Mouse (Mus musculus) embryonic facial prominence, embryonic 14.5 days (tissue): ENCODE data around the gene Orai3. TPM values are rescaled to one million over a fixed set of nuclear protein-coding genes. Genes with fewer than 3 reads are reported as not detected.
"Not testable (repeated sequence)": the region's sequence is repeated elsewhere in the genome, so short reads cannot be mapped to it uniquely, and the experiment has no call there.

ENCODE experiments used
- ATAC-seq: fragments of 200-750 bp; cut with Nextera tagmentation; 2 replicates; pipeline ENCODE4 v1.8.0; 2017; ENCODE audit warnings: low read depth, moderate number of reproducible peaks, moderate TSS enrichment
- DNase-seq: peaks from one replicate; pipeline ENCODE4 v3.0.0-alpha.2; 2015; ENCODE audit warnings: low spot score
- H3K27ac ChIP-seq: fragments of 300-500 bp; sonication (generic); replicated peaks from 2 replicates; pipeline ENCODE4 v1.5.1; 2014; ENCODE audit warnings: low read depth, mild to moderate bottlenecking, low read length, moderate library complexity
- H3K27me3 ChIP-seq: fragments of 300-500 bp; sonication (generic); replicated peaks from 2 replicates; pipeline ENCODE4 v1.6.1; 2014; ENCODE audit warnings: low read length; ENCODE audit not compliant: control insufficient read depth, insufficient read depth
- H3K36me3 ChIP-seq: fragments of 300-500 bp; sonication (generic); 2 replicates; pipeline ENCODE4 v1.6.1; 2014; ENCODE audit warnings: low read length, mixed read lengths; ENCODE audit not compliant: control insufficient read depth, insufficient read depth
- H3K4me1 ChIP-seq: fragments of 300-500 bp; sonication (generic); 2 replicates; pipeline ENCODE4 v1.6.1; 2014; ENCODE audit warnings: antibody characterized with exemption, low read length; ENCODE audit not compliant: control insufficient read depth, insufficient read depth
- H3K4me2 ChIP-seq: fragments of 300-500 bp; sonication (generic); 2 replicates; pipeline ENCODE4 v1.6.1; 2014; ENCODE audit warnings: low read depth, mild to moderate bottlenecking, low read length, moderate library complexity, mixed read lengths
- H3K4me3 ChIP-seq: fragments of 300-500 bp; sonication (generic); 2 replicates; pipeline ENCODE4 v1.5.1; 2014; ENCODE audit warnings: low read depth, mild to moderate bottlenecking, low read length
- H3K9ac ChIP-seq: fragments of 300-500 bp; sonication (generic); 2 replicates; pipeline ENCODE4 v1.6.1; 2014; ENCODE audit warnings: low read depth, mild to moderate bottlenecking, low read length, moderate library complexity, mixed read lengths
- H3K9me3 ChIP-seq: fragments of 300-500 bp; sonication (generic); 2 replicates; pipeline ENCODE4 v1.6.1; 2016; ENCODE audit warnings: low read length; ENCODE audit not compliant: control insufficient read depth
- WGBS: fragments of 180-500 bp; shearing (Covaris S2); extraction: QIAGEN DNeasy Blood & Tissue Kit; methylation state at CpG from one replicate; pipeline ENCODE4 v1.1.7; 2014; 5-methylcytosine and 5-hydroxymethylcytosine counted together
- polyA plus RNA-seq: library from polyadenylated mRNA; unstranded; fragments of >200 nt; fragmentation: Nextera tagmentation; extraction: Ambion mirVana; gene quantifications from 2 replicates; pipeline ENCODE4 v1.2.1, GENCODE M21; 2014

Orai3 gene
- 10.4 and 11.9 TPM in 2 replicates for polyA plus RNA-seq

DNA sequence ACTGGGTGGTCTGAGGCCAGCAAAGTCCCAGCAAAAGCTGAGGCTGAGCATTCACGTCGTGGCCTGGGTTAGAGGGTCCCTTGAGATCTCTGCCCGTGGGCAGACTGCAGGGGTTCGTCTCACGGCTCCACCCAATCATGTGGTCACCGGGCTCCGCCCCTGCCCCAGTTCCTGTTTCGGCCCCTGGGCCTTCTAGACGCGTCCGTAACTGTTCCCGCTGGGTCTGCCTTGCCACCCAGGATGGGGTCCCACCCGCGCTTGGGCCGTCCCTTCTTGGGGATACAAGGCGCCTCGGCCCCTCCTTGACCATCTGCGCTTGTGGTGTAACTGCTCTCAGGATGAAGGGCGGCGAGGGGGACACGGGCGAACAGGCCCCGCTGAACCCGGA is at the start of gene Orai3:
Gene Orai3 (plus strand): TSS at position 165 of the 388 bp plus-strand sequence.
- peaks cover 14% of the 10 kb centered on the region; the same call in 1 of the 2 replicates for H3K4me1 ChIP-seq
- H3K36me3 ChIP-seq: peaks cover 39% of the 10 kb centered on the region
- H3K27ac ChIP-seq: peak within 1 kb of the TSS; percentile 93
- no peaks in the 10 kb centered on the region for H3K9me3 ChIP-seq
- peak within 1 kb of the TSS; percentile 70 for H3K4me3 ChIP-seq
- peak within 1 kb of the TSS; percentile 90 for H3K9ac ChIP-seq
- ATAC-seq: peak; percentile 77
- under 1% methylated on average over 18 of the region's 24 CpGs for WGBS
- no peaks in the 10 kb centered on the region for H3K27me3 ChIP-seq
- H3K4me2 ChIP-seq: peak within 1 kb of the TSS; percentile 89
- peak; percentile 93 for DNase-seq

DNA sequence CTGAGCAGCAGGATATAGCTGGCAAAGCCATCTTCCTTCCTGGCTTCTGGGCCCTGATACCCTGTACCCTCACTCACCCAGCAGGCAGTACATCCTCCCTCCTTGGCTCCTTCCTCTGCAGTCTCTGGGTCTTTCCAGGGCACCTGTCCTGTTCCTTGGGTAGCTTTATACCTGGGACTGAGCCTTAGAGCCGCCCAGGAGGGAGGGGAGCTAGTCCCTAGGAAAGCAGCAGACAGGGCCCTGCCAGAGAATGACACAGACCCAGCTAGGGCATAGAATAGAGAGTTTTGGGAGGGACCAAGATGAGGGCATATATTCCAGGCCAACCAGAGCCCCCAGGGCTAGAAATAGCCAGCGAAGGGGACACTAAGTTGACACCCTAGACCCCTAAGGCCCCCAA is 44.1 kb upstream of the Orai3 start:
- peak; percentile 50; the same call in 1 of the 2 replicates for ATAC-seq

DNA sequence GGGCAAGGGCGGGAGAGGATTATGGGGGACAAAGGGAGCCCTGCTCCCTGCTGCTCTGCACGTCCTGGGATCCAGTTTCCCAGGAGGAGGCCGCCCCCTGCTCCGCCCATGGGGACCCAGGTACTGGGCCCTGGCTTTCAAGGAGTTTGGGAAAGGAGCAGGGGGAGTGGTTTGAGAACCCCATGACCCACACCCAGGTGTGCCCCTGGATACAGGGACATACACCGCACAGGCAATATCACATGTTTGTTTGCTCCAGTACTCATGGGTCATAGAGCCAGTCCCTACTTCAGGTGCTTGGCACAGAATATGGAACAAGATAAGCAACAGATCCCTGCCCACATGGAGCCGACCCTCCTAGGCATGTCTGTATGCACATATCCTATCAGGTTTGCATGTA is 43.7 kb upstream of the Orai3 start:
- ATAC-seq (peak; percentile 51; the same call in 1 of the 2 replicates), DNase-seq (peak; percentile 12)
- Histone ChIP-seq H3K9ac (no peak overlapping the region), H3K4me3 (no peak overlapping the region), H3K4me1 (no peaks in the 10 kb centered on the region), H3K36me3 (no peaks in the 10 kb centered on the region), H3K27me3 (no peaks in the 10 kb centered on the region), H3K4me2 (no peak overlapping the region), H3K27ac (no peak overlapping the region), H3K9me3 (no peaks in the 10 kb centered on the region)
- WGBS: 48% methylated on average over 6 of the region's 6 CpGs

More for the DNA sequence above, 44.1 kb upstream of the Orai3 start:
- WGBS: 35% methylated on average over 2 of the region's 2 CpGs
- Histone ChIP-seq H3K9me3 (no peaks in the 10 kb centered on the region), H3K36me3 (no peaks in the 10 kb centered on the region), H3K4me1 (no peaks in the 10 kb centered on the region), H3K27ac (no peak overlapping the region), H3K4me2 (no peak overlapping the region), H3K9ac (no peak overlapping the region), H3K4me3 (no peak overlapping the region), H3K27me3 (no peaks in the 10 kb centered on the region)
- DNase-seq: no peak

DNA sequence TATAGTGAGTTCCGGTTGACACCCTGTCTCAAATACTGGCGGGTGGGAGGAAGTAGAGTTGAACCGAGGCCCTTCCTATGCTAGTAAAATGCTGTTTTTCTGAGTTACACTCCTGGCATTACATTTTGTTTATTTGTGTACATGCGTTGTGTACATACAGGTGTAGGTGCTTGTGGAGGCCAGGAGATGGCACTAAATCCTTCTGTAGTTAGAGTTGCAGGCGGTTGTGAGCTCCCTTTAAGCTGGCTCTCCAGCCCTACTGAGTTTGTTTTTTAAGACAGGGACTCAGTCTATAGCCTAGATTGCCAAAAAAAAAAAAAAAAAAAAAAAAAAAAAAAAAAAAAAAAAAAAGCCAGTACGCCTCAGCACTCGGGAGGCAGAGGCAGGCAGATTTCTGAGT is 41.7 kb upstream of the Orai3 start:
- Histone ChIP-seq H3K4me2 (no peak overlapping the region), H3K9ac (no peak overlapping the region), H3K9me3 (no peaks in the 10 kb centered on the region), H3K27me3 (no peaks in the 10 kb centered on the region), H3K36me3 (no peaks in the 10 kb centered on the region), H3K27ac (no peak overlapping the region), H3K4me1 (no peaks in the 10 kb centered on the region), H3K4me3 (no peak overlapping the region)
- DNase-seq: no peak
- no peak for ATAC-seq
- 81% methylated on average over 7 of the region's 7 CpGs for WGBS

DNA sequence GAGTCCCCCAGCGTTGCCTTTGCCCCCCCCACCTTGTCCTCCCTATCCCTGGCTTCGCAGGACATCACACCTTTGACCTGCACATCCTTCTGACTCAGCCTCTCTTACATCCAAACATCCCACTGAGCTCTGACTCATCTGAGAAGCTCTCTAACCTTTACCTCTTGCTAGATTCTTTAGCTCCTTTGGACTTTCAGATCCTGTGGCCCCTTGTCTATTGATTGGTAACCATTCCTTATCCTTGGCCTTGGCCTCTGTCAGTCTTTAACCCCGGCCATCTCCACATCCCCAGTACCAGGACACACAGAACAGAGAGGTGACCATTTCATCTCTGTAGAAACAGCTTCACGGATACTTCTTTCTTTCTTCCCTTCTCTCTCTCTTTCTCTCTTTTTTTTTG is 39.4 kb upstream of the Orai3 start:
- no peaks in the 10 kb centered on the region for H3K9me3 ChIP-seq

DNA sequence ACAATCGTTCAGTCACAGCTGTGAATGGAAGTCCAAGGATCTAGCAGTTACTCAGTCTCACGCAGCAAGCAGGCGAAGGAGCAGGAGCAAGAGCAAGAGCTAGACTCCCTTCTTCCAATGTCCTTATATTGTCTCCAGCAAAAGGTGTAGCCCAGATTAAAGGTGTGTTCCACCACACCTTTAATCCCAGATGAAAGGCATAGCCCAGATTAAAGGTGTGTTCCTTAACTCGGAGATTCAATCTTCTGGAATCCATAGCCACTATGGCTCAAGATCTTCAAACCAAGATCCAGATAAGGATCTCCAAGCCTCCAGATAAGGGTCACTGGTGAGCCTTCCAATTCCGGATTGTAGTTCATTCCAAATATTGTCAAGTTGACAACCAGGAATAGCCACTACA is 37.5 kb upstream of the Orai3 start, which contains the start of gene Ctf2:
Gene Ctf2 (minus strand): TSS at position 101 of the 400 bp plus-strand sequence.
- not testable (repeated sequence) for H3K4me3 ChIP-seq, H3K4me1 ChIP-seq, H3K27ac ChIP-seq, ATAC-seq, H3K9ac ChIP-seq, H3K27me3 ChIP-seq, DNase-seq, H3K9me3 ChIP-seq, H3K4me2 ChIP-seq, H3K36me3 ChIP-seq
- no CpG with 5 or more reads among the region's 5 CpGs for WGBS

More for the DNA sequence above, 39.4 kb upstream of the Orai3 start:
- Histone ChIP-seq H3K9ac (no peak overlapping the region), H3K27me3 (no peaks in the 10 kb centered on the region), H3K27ac (no peak overlapping the region), H3K4me1 (no peaks in the 10 kb centered on the region), H3K4me3 (no peak overlapping the region), H3K4me2 (no peak overlapping the region), H3K36me3 (no peaks in the 10 kb centered on the region)
- DNase-seq: no peak
- ATAC-seq: no peak
- WGBS: 73% methylated on average over 4 of the region's 4 CpGs

DNA sequence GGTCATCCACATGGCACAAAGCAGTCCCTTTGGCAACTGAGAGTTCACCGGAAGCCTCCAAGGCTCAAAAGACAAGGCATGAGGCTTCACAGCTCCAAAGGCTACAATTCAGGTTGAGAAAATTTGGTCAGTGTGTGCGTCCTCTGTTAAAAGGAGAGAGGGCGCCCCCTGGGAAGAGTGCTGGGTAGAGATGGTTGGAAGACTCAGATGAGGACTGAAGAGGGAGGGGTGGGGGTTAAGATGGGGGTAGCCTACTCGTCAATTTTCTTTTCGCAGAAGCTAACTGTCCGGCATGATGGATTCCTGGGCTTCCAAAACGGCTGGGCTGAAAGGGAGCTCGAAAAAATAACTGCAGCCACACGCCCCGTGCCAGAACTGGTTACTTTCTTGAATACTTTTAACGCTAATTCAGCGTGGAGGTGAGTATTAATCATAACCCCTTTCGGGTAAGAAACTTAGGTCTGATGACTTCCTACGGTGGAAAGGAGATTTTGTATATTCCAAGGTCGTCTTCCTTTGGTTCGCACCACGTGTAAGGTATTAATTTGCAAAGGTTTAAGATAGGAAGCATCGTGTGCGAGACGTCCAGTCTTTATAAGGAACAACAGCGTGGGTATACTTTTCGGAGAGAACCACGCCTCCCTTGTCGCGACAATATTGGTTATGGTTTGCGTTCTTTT is 25.1 kb upstream of the Orai3 start, which contains the start of gene Fbxl19:
Gene Fbxl19 (plus strand): TSS at position 178 of the 680 bp plus-strand sequence.
- Histone ChIP-seq H3K36me3 (peaks cover 17% of the 10 kb centered on the region), H3K9me3 (no peaks in the 10 kb centered on the region), H3K4me2 (peak within 1 kb of the TSS; percentile 74), H3K27ac (peak within 1 kb of the TSS; percentile 75), H3K9ac (peak within 1 kb of the TSS; percentile 88), H3K27me3 (no peaks in the 10 kb centered on the region), H3K4me3 (peak within 1 kb of the TSS; percentile 93), H3K4me1 (peaks cover 12% of the 10 kb centered on the region; the same call in 1 of the 2 replicates)
- DNase-seq: peak; percentile 92
- ATAC-seq: no peak
- under 1% methylated on average over 26 of the region's 26 CpGs for WGBS

DNA sequence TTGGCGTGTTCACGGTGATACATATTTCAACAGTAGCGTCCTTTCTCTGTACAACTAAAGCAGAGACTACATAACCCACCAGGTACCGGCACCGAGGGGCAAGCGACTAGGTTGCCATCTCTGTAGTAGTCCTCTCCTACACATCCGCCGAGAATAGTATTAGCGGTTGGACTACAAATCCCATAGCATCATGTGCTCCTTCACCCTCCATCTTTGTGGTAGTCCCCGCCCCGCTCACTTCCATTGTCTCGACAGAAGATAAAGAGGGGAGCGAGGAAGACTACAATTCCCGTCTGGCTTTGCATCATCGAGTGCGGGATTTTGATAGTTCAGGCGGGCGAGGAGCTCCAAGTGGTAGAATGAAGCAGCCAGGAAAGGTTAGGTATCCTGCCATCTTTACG is 24.4 kb upstream of the Orai3 start:
- DNase-seq (peak; percentile 99), ATAC-seq (peak; percentile 86)
- Histone ChIP-seq H3K27me3 (no peaks in the 10 kb centered on the region), H3K36me3 (peaks cover 24% of the 10 kb centered on the region), H3K4me1 (peaks cover 12% of the 10 kb centered on the region; the same call in 1 of the 2 replicates), H3K9me3 (no peaks in the 10 kb centered on the region), H3K4me3 (peak overlapping the region; percentile 93), H3K27ac (peak overlapping the region; percentile 75), H3K4me2 (peak overlapping the region; percentile 74), H3K9ac (peak overlapping the region; percentile 88)
- WGBS: under 1% methylated on average over 19 of the region's 19 CpGs
